32 mouse cellular contexts compared by ENCODE assay signal in the genomic region with DNA sequence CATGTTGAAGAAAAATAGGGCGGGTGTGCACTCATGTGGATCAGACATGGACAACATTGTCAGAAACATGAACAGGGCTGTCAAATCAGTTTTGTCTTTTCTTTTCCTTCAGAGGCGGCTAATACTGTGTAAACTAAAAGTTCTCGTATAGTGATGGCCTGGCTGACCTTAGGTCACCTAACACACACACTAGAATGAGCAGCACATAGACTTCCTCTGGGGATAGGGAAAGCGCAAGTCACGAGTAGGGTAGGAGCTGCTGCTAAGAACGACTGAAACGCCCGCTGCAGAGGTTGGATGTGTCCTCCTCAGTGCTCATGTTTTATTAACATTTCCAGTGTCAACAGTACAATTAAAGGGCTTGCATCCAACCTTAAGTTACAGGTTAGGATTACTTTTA. TPM values are rescaled to one million over a fixed set of nuclear protein-coding genes. Genes with fewer than 3 reads are reported as not detected.
A peak's percentile ranks its signal among the peaks of the same experiment; 100 is the strongest.
DNase-seq lines count a peak whose midpoint lies in the region; ATAC-seq lines count a peak whose summit lies in the region.
"Had no signal": no experiment of that assay in that cellular context is flagged by ENCODE, and none has a peak within 500 bp of the region (broad histone marks: within the 10 kb centered on the region; RNA-seq: fewer than 3 reads in every experiment).

No protein-coding gene starts in this region.

- 57% methylated on average over 8 of the region's 8 CpGs for WGBS in hindbrain, embryonic 15.5 days
- 56% methylated on average over 8 of the region's 8 CpGs for WGBS in hindbrain, embryonic 16.5 days
- WGBS in embryonic facial prominence, embryonic 12.5 days: 39% methylated on average over 8 of the region's 8 CpGs
- 46% methylated on average over 8 of the region's 8 CpGs for WGBS in midbrain, embryonic 16.5 days

- no peak overlapping the region for H3K4me3 ChIP-seq in hindbrain, embryonic 15.5 days
- no peak overlapping the region for H3K4me3 ChIP-seq in hindbrain, embryonic 16.5 days (ENCODE audit: low read length)
- H3K4me3 ChIP-seq in embryonic facial prominence, embryonic 12.5 days: no peak overlapping the region
- H3K4me3 ChIP-seq in midbrain, embryonic 16.5 days (ENCODE audit: low read depth, low read length): no peak overlapping the region
- H3K4me3 ChIP-seq: erythroblast, embryonic 14.5 days; gastrocnemius, adult 2 months; heart, adult 2 months; heart, embryonic 13.5 days; limb, embryonic 10.5 days; limb, embryonic 15.5 days; myocyte; neural tube, embryonic 13.5 days had no signal

- H3K9me3 ChIP-seq in hindbrain, embryonic 15.5 days: no peaks in the 10 kb centered on the region
- H3K9me3 ChIP-seq in hindbrain, embryonic 16.5 days (ENCODE audit: control insufficient read depth, low read length): no peaks in the 10 kb centered on the region
- H3K9me3 ChIP-seq in embryonic facial prominence, embryonic 12.5 days: no peaks in the 10 kb centered on the region
- H3K9me3 ChIP-seq in midbrain, embryonic 16.5 days (replicated peaks; ENCODE audit: control insufficient read depth, low read length, poor library complexity, severe bottlenecking): no peaks in the 10 kb centered on the region
- H3K9me3 ChIP-seq: heart, embryonic 13.5 days; limb, embryonic 10.5 days; limb, embryonic 15.5 days; neural tube, embryonic 13.5 days had no signal

- H3K4me1 ChIP-seq in hindbrain, embryonic 15.5 days (replicated peaks): no peaks in the 10 kb centered on the region
- H3K4me1 ChIP-seq in hindbrain, embryonic 16.5 days (ENCODE audit: control insufficient read depth, insufficient read depth, low read depth, low read length): no peaks in the 10 kb centered on the region
- H3K4me1 ChIP-seq in embryonic facial prominence, embryonic 12.5 days: no peaks in the 10 kb centered on the region; the same call in 1 of the 2 replicates
- H3K4me1 ChIP-seq in midbrain, embryonic 16.5 days (ENCODE audit: control insufficient read depth, insufficient read depth, low read length): peaks cover 6% of the 10 kb centered on the region; the same call in 1 of the 2 replicates
- H3K4me1 ChIP-seq: heart, embryonic 13.5 days; limb, embryonic 10.5 days; limb, embryonic 15.5 days had no signal

- no peaks in the 10 kb centered on the region for H3K27me3 ChIP-seq in hindbrain, embryonic 15.5 days
- no peaks in the 10 kb centered on the region for H3K27me3 ChIP-seq in hindbrain, embryonic 16.5 days (replicated peaks; ENCODE audit: control insufficient read depth, insufficient read depth, low read length)
- no peaks in the 10 kb centered on the region for H3K27me3 ChIP-seq in embryonic facial prominence, embryonic 12.5 days
- no peaks in the 10 kb centered on the region for H3K27me3 ChIP-seq in midbrain, embryonic 16.5 days (ENCODE audit: control insufficient read depth, insufficient read depth, low read depth, low read length)
- H3K27me3 ChIP-seq: heart, embryonic 13.5 days; limb, embryonic 15.5 days; neural tube, embryonic 13.5 days; Patski had no signal

- no peak overlapping the region for H3K27ac ChIP-seq in hindbrain, embryonic 15.5 days (replicated peaks)
- H3K27ac ChIP-seq in hindbrain, embryonic 16.5 days (ENCODE audit: low read depth, low read length): no peak overlapping the region
- no peak overlapping the region for H3K27ac ChIP-seq in embryonic facial prominence, embryonic 12.5 days
- no peak overlapping the region for H3K27ac ChIP-seq in midbrain, embryonic 16.5 days (ENCODE audit: low read length)
- H3K27ac ChIP-seq: gastrocnemius, adult 2 months; heart, adult 2 months; heart, embryonic 13.5 days; kidney, postnatal 0 days; limb, embryonic 10.5 days; limb, embryonic 15.5 days; liver, embryonic 14.5 days had no signal

- ATAC-seq in hindbrain, embryonic 15.5 days (ENCODE audit: low FRiP score, low read depth): 0 out of 2 replicates have a peak, but pooled peaks have one; percentile 34
- no peak for ATAC-seq in hindbrain, embryonic 16.5 days
- peak; percentile 10; the same call in 1 of the 2 replicates for ATAC-seq in embryonic facial prominence, embryonic 12.5 days (ENCODE audit: insufficient number of reproducible peaks, insufficient read depth, low FRiP score, low TSS enrichment)
- peak; percentile 57; the same call in 1 of the 2 replicates for ATAC-seq in midbrain, embryonic 16.5 days
- ATAC-seq: forebrain, embryonic 16.5 days; intestine, embryonic 16.5 days; Patski had no signal

- no peaks in the 10 kb centered on the region for H3K36me3 ChIP-seq in hindbrain, embryonic 15.5 days
- H3K36me3 ChIP-seq in hindbrain, embryonic 16.5 days (ENCODE audit: control insufficient read depth, insufficient read depth, low read length): no peaks in the 10 kb centered on the region
- H3K36me3 ChIP-seq in embryonic facial prominence, embryonic 12.5 days: no peaks in the 10 kb centered on the region
- H3K36me3 ChIP-seq in midbrain, embryonic 16.5 days (ENCODE audit: control insufficient read depth, insufficient read depth, low read length): no peaks in the 10 kb centered on the region
- H3K36me3 ChIP-seq: G1E; heart, embryonic 13.5 days; limb, embryonic 10.5 days; limb, embryonic 15.5 days; neural tube, embryonic 13.5 days had no signal

- H3K9ac ChIP-seq in hindbrain, embryonic 15.5 days: no peak overlapping the region
- H3K9ac ChIP-seq in hindbrain, embryonic 16.5 days (ENCODE audit: low read depth, low read length): no peak overlapping the region
- no peak overlapping the region for H3K9ac ChIP-seq in embryonic facial prominence, embryonic 12.5 days
- H3K9ac ChIP-seq in midbrain, embryonic 16.5 days (ENCODE audit: low read depth, low read length): no peak overlapping the region
- H3K9ac ChIP-seq: heart, embryonic 13.5 days; limb, embryonic 15.5 days; liver, embryonic 14.5 days; neural tube, embryonic 13.5 days had no signal

- H3K4me2 ChIP-seq in hindbrain, embryonic 15.5 days: no peak overlapping the region
- H3K4me2 ChIP-seq in hindbrain, embryonic 16.5 days (ENCODE audit: low read length): no peak overlapping the region
- H3K4me2 ChIP-seq in embryonic facial prominence, embryonic 12.5 days (replicated peaks): no peak overlapping the region
- H3K4me2 ChIP-seq in midbrain, embryonic 16.5 days (ENCODE audit: low read length): no peak overlapping the region
- H3K4me2 ChIP-seq: heart, embryonic 13.5 days; limb, embryonic 15.5 days; neural tube, embryonic 13.5 days had no signal

- DNase-seq in embryo, embryonic 10.5 days (ENCODE audit: low spot score): peak; percentile 26
- no peak for DNase-seq in embryo, embryonic 11 days
- DNase-seq in lung, postnatal 10 days: no peak
- DNase-seq in cerebellum, adult 8-10 months: no peak
- DNase-seq: adrenal gland, postnatal 10 days; cerebellum, adult 9-11 months; gastrocnemius, adult 2 months; gastrocnemius, postnatal 36 days; heart, adult 2 months; heart, postnatal 10 days; kidney, adult 8-10 months; kidney, postnatal 4 days; lung, adult 2 months; lung, postnatal 14 days; right cerebral cortex, postnatal 25 days; thymus, postnatal 14 days had no signal

RNA-seq across cellular contexts. Expression of gene Mab21l1, which starts 52.2 kb away (rescaled TPM):
- polyA plus RNA-seq in hindbrain, embryonic 15.5 days (2015; fragmentation: Nextera tagmentation; extraction: Ambion mirVana): 169 and 177 TPM in 2 replicates
- 160 TPM in 2 replicates for polyA plus RNA-seq in hindbrain, embryonic 16.5 days (2015; fragmentation: Nextera tagmentation; extraction: Ambion mirVana)
- 70.0 and 78.4 TPM in 2 replicates for polyA plus RNA-seq in embryonic facial prominence, embryonic 12.5 days (2016; fragmentation: Nextera tagmentation; extraction: Ambion mirVana)
- 136 and 156 TPM in 2 replicates for polyA plus RNA-seq in midbrain, embryonic 16.5 days (2015; fragmentation: Nextera tagmentation; extraction: Ambion mirVana)
- polyA plus RNA-seq: erythroblast, embryonic 14.5 days; G1E had no signal
